Mouse (Mus musculus) spleen, adult 12 weeks (tissue): ENCODE data around the gene Il12b.

Source experiments
- DNase-seq: peaks from one replicate; pipeline ENCODE4 v3.0.0; 2022; ENCODE audit warnings: low spot score

Il12b gene

GRCm38 (mm10) chr11:44399763-44400162 lies at the start of gene Il12b:
Gene Il12b, plus strand, starts transcription at chr11:44400063.
- no peak for DNase-seq

DNA sequence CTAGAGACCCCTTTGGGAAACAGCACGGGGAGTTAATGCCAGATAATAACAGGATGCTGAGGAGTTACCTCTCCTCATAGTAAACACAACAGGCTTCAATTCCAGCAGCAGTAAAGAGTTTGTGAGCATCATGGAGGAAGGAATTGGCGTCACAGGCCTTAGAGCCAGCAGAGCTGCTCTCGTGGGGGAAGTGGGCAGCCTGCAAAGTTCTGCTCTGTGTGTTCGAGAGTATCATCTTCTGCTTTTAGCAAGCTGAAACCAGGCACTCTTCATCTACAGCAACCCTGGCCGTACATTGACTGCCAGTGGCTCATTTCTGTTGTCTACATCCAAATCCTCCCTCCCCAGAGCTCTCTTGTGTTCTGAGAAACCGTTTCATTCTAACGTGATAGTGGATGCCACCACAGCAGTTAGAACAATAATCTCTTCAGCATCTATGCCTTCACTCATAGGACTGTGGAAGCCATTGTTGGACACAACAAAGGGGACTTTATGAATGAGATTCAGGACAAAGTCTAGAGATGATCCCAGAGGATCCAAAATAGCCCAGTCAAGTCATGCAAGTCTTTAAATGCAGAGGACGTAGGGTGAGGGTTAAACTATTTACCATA lies 44.9 kb upstream of the Il12b start:
- no peak for DNase-seq

DNA sequence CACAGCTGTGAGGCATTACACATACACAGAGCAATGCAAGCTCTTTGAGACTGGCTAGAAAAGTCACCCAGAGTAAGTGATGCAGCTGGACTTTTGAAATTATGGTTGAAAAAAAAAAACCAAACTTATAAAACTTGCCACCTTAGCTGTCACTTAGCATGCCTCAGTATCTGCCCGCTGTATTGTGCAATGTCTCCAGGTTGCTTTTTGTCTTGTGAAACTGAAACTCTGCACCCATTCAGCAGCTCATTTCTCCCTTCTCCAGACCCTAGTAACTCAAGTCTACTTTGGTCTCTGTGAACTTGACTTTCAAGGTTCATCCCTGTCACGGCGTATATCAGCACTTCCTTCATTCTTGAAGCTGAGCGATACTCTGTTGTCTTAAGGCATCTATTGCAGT lies 43.7 kb upstream of the Il12b start:
- no peak for DNase-seq

GRCm38 (mm10) chr11:44364536-44364935 lies 35.3 kb upstream of the Il12b start:
- no peak for DNase-seq

- no peak for DNase-seq
Observed at GRCm38 (mm10) chr11:44367711-44368110, 32.2 kb upstream of the Il12b start.

DNA sequence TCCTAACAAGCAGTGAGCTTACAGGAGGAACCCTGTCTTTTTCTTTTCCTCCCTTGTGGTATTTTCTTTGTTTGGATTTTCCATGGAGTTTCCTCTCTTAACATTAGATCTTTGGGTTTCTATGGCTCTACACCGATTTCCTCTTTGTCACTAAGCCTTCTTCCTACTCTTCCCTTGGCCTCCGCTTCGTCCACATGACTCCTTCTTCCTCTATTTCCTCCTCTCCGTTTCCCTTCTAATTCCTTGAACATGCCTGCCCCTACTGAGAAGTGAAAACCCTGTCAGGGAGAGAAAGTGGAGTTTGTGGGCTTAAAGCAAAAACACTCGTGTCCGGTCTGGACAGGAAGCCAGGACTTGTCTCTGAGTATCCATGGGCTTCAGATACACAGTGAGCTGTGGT lies 27.0 kb upstream of the Il12b start:
- DNase-seq = no peak

GRCm38 (mm10) chr11:44377879-44378278 lies 22.0 kb upstream of the Il12b start:
- no peak for DNase-seq

DNA sequence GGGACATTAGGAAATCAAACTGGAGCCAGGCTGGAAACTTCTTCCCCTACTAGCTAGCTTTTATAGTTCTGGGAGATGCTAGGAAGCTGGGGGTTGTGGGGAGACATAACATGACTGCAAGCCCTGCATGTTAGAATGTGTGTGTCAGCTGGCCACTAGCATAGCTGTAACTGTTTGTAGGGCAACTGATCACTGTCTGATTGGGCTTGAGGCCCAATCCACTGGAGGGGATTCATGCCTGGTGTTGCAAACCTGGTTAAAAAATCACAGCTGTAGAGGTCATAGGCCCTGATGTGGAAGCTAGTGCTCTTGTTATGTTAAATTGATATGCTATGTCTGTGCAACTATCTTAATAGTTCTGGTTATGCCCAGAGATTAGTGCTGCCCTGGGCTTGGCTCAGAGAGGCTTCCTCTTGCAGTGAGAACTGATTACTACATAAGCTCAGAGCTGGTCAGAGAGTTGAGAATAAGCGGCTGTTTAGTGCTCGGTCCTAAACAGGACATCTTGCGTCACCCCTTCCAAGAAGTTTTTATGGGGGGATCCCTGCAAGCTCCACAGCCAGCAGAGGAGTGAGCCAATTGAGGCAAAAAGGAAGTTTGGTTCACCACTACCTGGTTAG lies 19.3 kb upstream of the Il12b start:
- DNase-seq = no peak

DNA sequence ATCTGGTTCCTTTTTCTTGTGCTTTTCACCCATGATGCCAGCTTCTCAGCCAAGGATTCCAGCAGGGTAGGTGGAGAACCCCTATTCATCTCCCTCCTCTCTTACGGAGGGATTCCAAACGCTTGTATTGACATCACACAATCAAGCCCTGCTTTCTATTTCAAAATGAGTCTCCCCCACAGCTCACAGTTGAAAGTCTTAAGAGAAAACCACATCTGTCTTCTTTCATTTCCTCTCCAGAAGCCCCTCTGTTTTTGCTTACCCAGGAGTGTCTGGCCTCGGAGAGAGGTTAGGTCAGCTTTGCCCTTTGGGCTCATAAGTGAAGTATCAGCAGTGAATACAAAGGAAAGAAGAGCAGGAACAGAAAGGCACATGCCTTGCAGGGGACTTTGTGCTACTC lies 17.7 kb upstream of the Il12b start:
- DNase-seq = no peak

DNA sequence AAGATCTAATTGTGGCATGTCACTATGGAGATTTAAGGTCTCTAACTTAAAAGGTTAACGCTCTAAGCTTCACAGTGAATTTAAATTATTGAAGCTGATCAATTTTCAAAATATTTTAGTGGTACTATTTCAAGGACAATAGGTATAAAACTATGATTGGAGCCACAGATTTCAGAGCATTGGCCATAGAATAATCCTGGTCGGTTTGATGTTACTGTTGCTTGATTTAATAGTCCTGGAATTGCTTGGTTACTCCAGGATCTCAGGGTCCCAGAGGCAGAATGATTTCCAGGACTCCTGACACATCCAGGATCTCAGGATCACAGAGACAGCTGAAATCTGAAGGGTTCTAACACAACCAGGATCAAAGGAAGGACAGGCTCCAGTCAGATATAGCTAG lies 12.8 kb upstream of the Il12b start:
- DNase-seq = no peak

- no peak for DNase-seq
Observed at GRCm38 (mm10) chr11:44389993-44390701, 9.7 kb upstream of the Il12b start.

DNA sequence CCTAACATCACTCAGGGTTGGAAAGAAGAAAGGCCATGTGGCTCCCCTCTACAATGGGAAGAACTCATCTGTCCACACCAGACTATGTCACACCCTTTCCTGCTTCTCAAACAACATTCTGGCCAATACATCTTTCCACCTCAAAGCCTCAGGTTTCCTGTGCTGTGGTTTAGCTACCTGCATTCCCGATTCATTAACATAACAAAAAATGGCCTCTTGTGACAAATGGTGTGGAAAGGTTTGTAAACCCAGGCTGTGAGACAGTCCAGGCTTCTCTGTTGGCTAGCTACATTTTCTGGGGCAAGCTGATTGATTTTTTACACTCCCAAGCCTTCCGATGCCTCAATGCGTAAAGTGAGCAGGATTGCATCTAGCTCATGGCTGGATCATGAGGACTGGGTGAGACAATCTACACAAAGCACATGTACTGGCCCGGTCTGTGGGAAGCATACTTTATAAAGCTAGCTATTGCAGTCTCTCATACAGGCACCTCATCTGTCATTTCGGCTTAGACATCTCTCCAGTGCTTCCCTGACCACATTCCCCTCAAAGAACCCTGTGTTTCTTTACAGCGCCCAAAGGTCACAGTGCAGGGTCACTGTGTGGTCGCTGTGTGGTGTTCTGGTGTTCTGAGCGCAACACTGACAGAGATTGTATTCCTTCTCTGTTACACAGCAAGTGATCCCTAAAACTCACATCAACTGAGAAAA lies 6.6 kb upstream of the Il12b start:
- no peak for DNase-seq

DNA sequence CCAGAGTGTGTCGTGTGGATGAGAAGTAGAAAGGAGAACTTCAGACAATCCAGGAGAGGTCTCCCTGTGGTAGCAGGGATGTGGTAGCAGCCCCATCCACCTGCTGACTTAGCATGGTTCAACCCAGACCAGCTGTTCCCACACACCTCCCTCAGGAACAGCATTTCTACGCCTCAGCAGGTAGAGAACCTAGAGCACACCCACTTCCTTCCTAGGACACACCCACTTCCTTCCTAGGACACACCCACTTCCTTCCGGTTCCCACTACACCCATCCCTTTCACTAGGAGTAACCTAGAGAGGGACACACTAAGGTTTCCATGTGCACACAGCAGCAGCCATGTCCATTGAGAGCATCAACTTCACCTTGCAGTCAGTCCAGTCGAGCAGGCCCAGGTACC lies 4.5 kb upstream of the Il12b start:
- no peak for DNase-seq

DNA sequence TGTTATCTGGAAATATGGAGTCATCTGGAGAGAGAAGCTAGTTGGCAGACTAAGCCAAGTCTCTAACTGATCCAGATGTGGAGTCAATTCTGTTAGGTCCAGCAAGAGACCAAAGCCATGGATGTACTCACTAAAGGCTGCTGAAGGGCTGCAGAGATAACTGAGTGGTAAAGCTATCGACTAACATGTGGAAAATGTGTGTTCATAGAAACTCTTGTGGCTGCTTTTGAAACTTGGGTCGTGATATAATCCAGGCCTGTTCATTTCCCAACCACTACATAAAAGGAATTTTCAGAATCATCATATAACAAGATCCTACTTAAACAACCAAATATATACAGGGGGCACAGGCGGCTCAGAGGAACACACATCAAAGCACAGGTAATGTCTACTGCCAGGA lies 2.3 kb upstream of the Il12b start:
- DNase-seq = no peak

- no peak for DNase-seq
Observed at GRCm38 (mm10) chr11:44398356-44398755, 1.5 kb upstream of the Il12b start.

DNA sequence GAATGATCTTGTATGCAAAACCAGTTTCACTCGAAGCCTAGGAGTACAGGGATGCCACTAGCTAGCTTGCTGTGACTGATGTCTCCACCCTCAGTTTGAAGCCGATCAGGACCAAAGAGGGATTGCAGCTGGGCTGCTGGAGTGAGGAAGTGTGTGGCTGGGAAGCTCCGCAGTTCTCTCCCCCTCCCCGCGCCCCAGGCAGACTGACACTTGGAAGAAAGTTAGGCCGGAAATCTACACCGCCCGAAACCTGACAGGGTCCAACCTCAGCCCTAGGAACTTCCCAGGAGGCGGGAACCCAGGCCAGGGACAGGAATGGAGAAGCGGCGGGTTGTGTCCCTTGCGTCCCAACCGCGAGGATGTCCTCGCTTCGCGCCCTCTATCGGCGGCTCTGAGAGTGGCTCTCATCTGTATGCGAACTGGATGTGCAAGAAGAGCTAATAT lies 1.1 kb upstream of the Il12b start:
- DNase-seq = peak; percentile 23

DNA sequence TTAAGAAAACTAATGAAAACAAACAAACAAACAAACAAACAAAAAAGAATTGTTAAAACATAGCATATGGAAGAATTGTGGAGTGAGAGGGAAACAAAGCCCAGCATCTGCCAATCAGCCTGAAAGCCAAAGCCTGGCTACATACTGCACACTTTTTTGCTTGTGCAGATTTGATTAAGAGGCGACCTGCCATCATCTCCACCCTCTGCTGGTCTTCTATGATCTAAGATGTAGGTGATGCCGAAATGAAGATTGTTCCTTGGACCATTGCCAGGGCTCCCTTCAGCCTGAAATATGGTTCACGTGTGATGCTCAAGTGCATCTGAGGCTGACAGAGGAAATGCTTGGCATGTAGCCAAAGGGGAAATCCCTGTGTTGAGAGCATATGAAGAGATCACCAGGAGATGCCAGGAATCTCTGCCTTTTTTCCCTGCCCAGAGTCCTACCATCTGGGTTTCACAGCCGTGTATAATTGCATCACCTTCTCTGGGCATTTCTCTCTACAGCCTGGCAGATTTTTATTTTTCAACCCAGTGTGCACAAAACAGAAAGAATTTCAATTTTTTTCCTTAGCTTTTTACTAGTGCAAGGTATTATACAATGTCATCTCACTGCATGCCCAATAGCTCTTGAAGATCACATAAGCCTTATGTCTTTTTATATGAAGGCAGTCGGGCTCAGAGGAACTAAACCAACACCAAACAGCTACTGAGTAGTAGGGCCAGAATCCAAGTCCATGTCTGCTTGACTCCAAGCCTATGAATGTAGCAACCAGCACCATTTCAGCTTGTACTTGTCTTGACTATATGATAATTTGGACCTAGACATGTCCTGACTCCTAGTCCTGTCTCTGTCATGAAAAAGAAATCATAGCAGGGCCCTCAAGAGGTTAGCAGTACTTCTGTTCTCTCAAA lies 2.0 kb downstream of the Il12b start:
- no peak for DNase-seq

DNA sequence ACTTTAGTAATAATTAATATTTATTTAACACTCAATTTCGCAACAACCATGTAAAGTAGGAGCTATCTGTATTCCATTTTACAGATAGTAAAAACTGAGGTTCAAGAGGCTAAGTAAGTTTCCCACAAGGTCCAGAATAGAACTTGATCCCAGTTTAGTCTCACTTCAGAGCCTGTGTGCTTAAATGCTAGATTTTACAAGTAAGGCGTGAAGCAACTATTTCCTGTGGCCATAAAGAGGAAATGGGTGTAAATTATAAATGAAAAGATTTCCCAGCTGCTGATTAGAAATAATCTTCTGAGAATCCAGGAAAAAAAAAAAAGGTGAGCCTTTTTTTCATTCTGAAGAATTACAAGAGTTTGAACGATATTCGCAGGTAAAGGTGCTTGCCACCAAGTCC lies 5.2 kb downstream of the Il12b start:
- no peak for DNase-seq

GRCm38 (mm10) chr11:44405961-44406360 lies 6.1 kb downstream of the Il12b start:
- no peak for DNase-seq

GRCm38 (mm10) chr11:44406457-44406856 lies 6.6 kb downstream of the Il12b start:
- DNase-seq = no peak

DNA sequence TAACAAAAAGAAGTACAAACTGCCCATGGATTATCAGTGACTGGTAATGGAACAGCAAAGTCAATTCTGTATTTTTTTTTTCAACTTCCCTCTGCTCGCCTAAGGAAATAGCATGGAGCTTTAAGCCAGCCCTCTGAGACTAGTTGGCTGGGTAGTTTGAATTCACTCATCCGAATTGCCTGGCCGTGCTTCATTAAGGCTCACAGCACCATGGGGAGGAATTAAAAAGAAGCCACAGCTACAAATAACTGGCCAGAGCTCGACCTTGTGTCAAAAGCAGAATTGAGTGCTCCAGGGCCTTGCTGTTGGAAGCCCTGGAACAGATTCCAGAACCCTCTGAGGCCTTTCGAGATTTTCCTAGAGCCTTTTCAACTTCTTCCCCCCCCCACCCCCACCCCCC lies 8.8 kb downstream of the Il12b start:
- no peak for DNase-seq

DNA sequence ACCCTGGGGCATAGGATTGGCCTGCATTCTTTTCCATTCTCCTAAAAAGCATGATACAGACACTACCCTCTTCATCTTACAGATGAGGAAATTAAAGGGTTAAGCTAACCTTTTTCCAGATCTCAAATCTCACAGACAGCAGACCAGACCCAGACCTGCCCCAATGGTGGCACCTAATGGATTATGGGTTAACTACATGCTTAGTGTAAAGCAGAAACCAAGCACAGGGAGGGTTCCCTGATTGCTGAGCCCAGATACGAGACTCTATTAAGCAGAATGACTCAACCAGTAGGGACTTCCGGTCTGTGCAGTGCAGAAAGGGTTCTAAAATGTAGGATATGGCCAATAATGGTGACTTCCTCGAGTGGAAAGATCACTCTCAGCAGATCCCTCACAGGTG lies 10.6 kb downstream of the Il12b start:
- DNase-seq = no peak
